Mouse (Mus musculus) hindbrain, postnatal 0 days (tissue): ENCODE data around the gene Lsm14a. TPM values are rescaled to one million over a fixed set of nuclear protein-coding genes. Genes with fewer than 3 reads are reported as not detected.

Source experiments
- ATAC-seq: fragments of 200-750 bp; cut with Nextera tagmentation; 2 replicates; pipeline ENCODE4 v1.8.0; 2017; ENCODE audit warnings: mild to moderate bottlenecking, moderate TSS enrichment, moderate library complexity
- DNase-seq: peaks from one replicate; pipeline ENCODE4 v3.0.0-alpha.2; 2015; ENCODE audit warnings: low spot score
- H3K27ac ChIP-seq: fragments of 300-500 bp; sonication (generic); 2 replicates; pipeline ENCODE4 v1.5.1; 2014; ENCODE audit warnings: mild to moderate bottlenecking
- H3K27me3 ChIP-seq: fragments of 300-500 bp; sonication (generic); 2 replicates; pipeline ENCODE4 v1.6.1; 2014; ENCODE audit warnings: low read length, mixed read lengths; ENCODE audit not compliant: insufficient read depth
- H3K36me3 ChIP-seq: fragments of 300-500 bp; sonication (generic); 2 replicates; pipeline ENCODE4 v1.6.1; 2014; ENCODE audit warnings: low read length, mixed read lengths; ENCODE audit not compliant: insufficient read depth
- H3K4me1 ChIP-seq: fragments of 300-500 bp; sonication (generic); 2 replicates; pipeline ENCODE4 v1.6.1; 2014; ENCODE audit warnings: antibody characterized with exemption, low read length, mixed read lengths; ENCODE audit not compliant: insufficient read depth
- H3K4me2 ChIP-seq: fragments of 300-500 bp; sonication (generic); 2 replicates; pipeline ENCODE4 v1.6.1; 2014; ENCODE audit warnings: low read depth, mild to moderate bottlenecking, low read length, moderate library complexity, mixed read lengths
- H3K4me3 ChIP-seq: fragments of 300-500 bp; sonication (generic); 2 replicates; pipeline ENCODE4 v1.5.1; 2014; ENCODE audit warnings: low read length
- H3K9ac ChIP-seq: fragments of 300-500 bp; sonication (generic); replicated peaks from 2 replicates; pipeline ENCODE4 v1.6.1; 2014; ENCODE audit warnings: mild to moderate bottlenecking, low read length, moderate library complexity, mixed read lengths
- H3K9me3 ChIP-seq: fragments of 300-500 bp; sonication (generic); 2 replicates; pipeline ENCODE4 v1.6.1; 2016; ENCODE audit warnings: low read length, mixed read lengths
- CTCF ChIP-seq: IDR thresholded peaks from 2 replicates; pipeline ENCODE4 v1.5.1; 2016; ENCODE audit warnings: antibody characterized with exemption, control low read depth, low read depth
- WGBS: fragments of 180-500 bp; shearing (Covaris S2); extraction: QIAGEN DNeasy Blood & Tissue Kit; methylation state at CpG from one replicate; pipeline ENCODE4 v1.1.7; 2014; 5-methylcytosine and 5-hydroxymethylcytosine counted together
- polyA plus RNA-seq: library from polyadenylated mRNA; unstranded; fragments of >200 nt; fragmentation: Nextera tagmentation; extraction: Ambion mirVana; gene quantifications from 2 replicates; pipeline ENCODE4 v1.2.1, GENCODE M21; 2015
- total RNA-seq: library from RNA; depleted of rRNA; stranded (reverse); fragments of >200 nt; gene quantifications from 2 replicates; pipeline ENCODE4 v1.2.3, GENCODE M21; 2014; rRNA removed

Gene Lsm14a
- total and polyA plus RNA-seq, 2 experiments from 2014 or later: 44.9 to 46.1 TPM

DNA sequence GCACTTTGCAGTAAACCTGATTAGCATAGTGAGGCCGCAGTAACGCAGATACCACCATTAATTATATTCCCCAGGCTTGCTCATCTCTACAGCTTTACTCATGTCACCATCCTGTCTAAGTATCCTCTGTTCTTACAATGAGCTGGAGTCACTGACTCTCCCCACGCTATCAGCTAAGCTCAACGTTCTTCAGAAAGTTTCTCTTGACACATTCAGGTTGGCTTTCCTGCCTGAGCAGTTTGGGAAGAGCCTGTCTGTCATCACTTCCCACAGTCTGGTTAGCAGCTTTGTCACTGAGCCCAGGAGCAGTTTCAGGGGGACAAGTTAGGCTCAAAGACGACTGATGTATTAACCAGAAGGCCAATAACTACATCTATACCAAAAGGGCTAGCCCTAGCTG lies 84.5 kb downstream of the Lsm14a start:
- 77% methylated on average over 5 of the region's 5 CpGs for WGBS
- no peak for DNase-seq
- Histone ChIP-seq H3K4me1 (peaks cover 9% of the 10 kb centered on the region; the same call in 1 of the 2 replicates), H3K27ac (no peak overlapping the region), H3K36me3 (no peaks in the 10 kb centered on the region), H3K4me2 (no peak overlapping the region), H3K9me3 (no peaks in the 10 kb centered on the region), H3K9ac (no peak overlapping the region), H3K4me3 (no peak overlapping the region), H3K27me3 (no peaks in the 10 kb centered on the region)
- no peak for ATAC-seq
- TF ChIP-seq CTCF: no peak

- H3K36me3 ChIP-seq: no peaks in the 10 kb centered on the region
- H3K4me3 ChIP-seq: no peak overlapping the region
- ATAC-seq (no peak), DNase-seq (peak; percentile 10)
- no peak overlapping the region for H3K9ac ChIP-seq
- peaks cover 6% of the 10 kb centered on the region; the same call in 1 of the 2 replicates for H3K4me1 ChIP-seq
- 51% methylated on average over 4 of the region's 4 CpGs for WGBS
- no peak overlapping the region for H3K27ac ChIP-seq
- no peaks in the 10 kb centered on the region for H3K27me3 ChIP-seq
- TF ChIP-seq CTCF: no peak
- H3K9me3 ChIP-seq: no peaks in the 10 kb centered on the region
- no peak overlapping the region for H3K4me2 ChIP-seq
These were observed 87.7 kb downstream of the Lsm14a start for GRCm38 (mm10) chr7:34305454-34305853.

- H3K27ac ChIP-seq: no peak overlapping the region
- no peaks in the 10 kb centered on the region for H3K4me1 ChIP-seq
- H3K4me3 ChIP-seq: no peak overlapping the region
- DNase-seq (no peak), ATAC-seq (no peak)
- no peak overlapping the region for H3K4me2 ChIP-seq
- no peaks in the 10 kb centered on the region for H3K9me3 ChIP-seq
- H3K36me3 ChIP-seq: no peaks in the 10 kb centered on the region
- TF ChIP-seq CTCF: no peak
- H3K9ac ChIP-seq: no peak overlapping the region
- H3K27me3 ChIP-seq: no peaks in the 10 kb centered on the region
- WGBS: 85% methylated on average over 1 of the region's 1 CpGs
These were observed 90.5 kb downstream of the Lsm14a start for GRCm38 (mm10) chr7:34302651-34303050.

DNA sequence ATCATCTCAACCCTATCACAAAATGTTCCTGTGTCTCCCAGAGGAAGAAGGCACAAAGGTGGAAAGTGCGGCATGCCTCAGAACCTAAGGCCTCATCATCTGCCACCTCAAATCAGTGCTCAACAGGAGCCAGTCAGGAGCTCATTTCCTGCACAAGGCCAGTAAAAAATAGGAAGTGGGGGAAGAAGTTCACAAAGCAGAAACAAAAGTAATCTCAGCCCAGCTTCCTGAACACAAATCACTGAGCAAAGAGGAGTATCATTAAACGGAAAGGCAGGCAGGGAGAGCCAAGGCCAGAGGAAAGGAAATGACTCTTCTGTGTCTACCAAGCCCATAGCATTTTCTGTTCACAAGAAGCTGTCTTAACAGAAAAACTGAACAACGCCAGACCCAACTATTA lies 91.2 kb downstream of the Lsm14a start:
- ATAC-seq (no peak), DNase-seq (no peak)
- Histone ChIP-seq H3K4me3 (no peak overlapping the region), H3K27ac (no peak overlapping the region), H3K36me3 (no peaks in the 10 kb centered on the region), H3K9ac (no peak overlapping the region), H3K27me3 (no peaks in the 10 kb centered on the region), H3K4me2 (no peak overlapping the region), H3K4me1 (no peaks in the 10 kb centered on the region), H3K9me3 (no peaks in the 10 kb centered on the region)
- WGBS: 92% methylated on average over 3 of the region's 3 CpGs
- TF ChIP-seq CTCF: no peak

DNA sequence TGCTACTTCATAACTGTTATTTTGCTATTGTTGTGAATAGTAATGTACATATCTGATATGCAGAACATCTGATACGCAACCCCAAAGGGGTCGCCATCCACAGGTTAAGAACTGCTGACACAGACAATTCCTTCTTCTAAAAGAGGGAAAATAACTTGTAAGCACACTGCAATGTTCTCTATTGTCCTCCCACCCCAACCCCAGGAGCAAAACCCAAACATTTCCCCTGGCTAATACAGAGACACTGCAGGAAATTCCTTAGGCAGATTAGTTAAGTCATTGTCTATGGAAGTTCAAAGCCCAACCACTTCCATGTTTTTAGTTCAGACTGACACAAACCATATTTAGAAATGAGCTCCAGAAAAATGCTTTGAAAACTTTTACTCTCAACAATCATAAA lies 94.3 kb downstream of the Lsm14a start:
- no peak for ATAC-seq
- Histone ChIP-seq H3K4me3 (no peak overlapping the region), H3K27me3 (no peaks in the 10 kb centered on the region), H3K36me3 (no peaks in the 10 kb centered on the region), H3K27ac (no peak overlapping the region), H3K4me2 (no peak overlapping the region), H3K9ac (no peak overlapping the region), H3K4me1 (no peaks in the 10 kb centered on the region), H3K9me3 (no peaks in the 10 kb centered on the region)
- TF ChIP-seq CTCF: no peak
- 88% methylated on average over 2 of the region's 2 CpGs for whole genome bisulfite sequencing
- DNase-seq: no peak

DNA sequence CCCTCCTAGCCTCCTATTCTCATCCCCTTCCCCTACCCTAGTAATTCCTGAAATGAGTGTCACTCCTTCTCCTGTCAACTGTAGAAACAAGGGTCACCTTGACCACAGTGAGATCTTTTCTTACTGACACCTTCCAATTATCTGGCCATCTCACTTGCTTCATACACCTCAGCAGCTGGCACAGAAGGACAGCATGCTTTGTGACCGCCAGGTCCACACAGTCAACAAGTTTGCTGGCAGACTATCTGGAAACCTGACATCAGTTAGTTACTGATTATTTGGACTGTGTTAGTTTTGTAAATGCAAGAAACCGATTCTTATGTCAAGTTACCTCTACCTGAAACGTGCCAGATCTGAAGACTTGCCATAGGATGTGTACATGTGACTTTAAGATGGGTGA lies 97.0 kb downstream of the Lsm14a start:
- no peak overlapping the region for H3K27ac ChIP-seq
- DNase-seq (no peak), ATAC-seq (no peak)
- TF ChIP-seq CTCF: no peak
- H3K36me3 ChIP-seq: no peaks in the 10 kb centered on the region
- H3K4me1 ChIP-seq: no peaks in the 10 kb centered on the region
- H3K4me2 ChIP-seq: no peak overlapping the region
- no peaks in the 10 kb centered on the region for H3K9me3 ChIP-seq
- no peaks in the 10 kb centered on the region for H3K27me3 ChIP-seq
- 92% methylated on average over 3 of the region's 3 CpGs for WGBS
- no peak overlapping the region for H3K9ac ChIP-seq
- no peak overlapping the region for H3K4me3 ChIP-seq

Other genes starting within 250 kb of the Lsm14a start
- gene Uba2, start 223.7 kb downstream of the Lsm14a start, total RNA-seq: 108 and 118 TPM in 2 replicates
- gene Uba2, start 223.7 kb downstream of the Lsm14a start, polyA plus RNA-seq: 123 and 127 TPM in 2 replicates
- gene Pdcd2l, start 196.7 kb downstream of the Lsm14a start, total RNA-seq: 37.6 and 42.7 TPM in 2 replicates
- gene Pdcd2l, start 196.7 kb downstream of the Lsm14a start, polyA plus RNA-seq: 61.6 and 65.7 TPM in 2 replicates
- gene Gpi1, start 163.0 kb downstream of the Lsm14a start, total RNA-seq: 389 and 393 TPM in 2 replicates
- gene Gpi1, start 163.0 kb downstream of the Lsm14a start, polyA plus RNA-seq: 413 and 448 TPM in 2 replicates
- gene Gm6096, start 142.3 kb downstream of the Lsm14a start, total RNA-seq: not detected in 2 replicates
- gene Gm6096, start 142.3 kb downstream of the Lsm14a start, polyA plus RNA-seq: not detected in 2 replicates
- 61.0 and 65.5 TPM in 2 replicates for gene 4931406P16Rik, start 79.8 kb downstream of the Lsm14a start, total RNA-seq
- gene 4931406P16Rik, start 79.8 kb downstream of the Lsm14a start, polyA plus RNA-seq: 23.2 and 31.5 TPM in 2 replicates